Mouse (Mus musculus) 3134 (cell line): ENCODE measurements around the gene Pxdn.

Experiments used
- DNase-seq: peaks from one replicate; pipeline ENCODE4 v3.0.0-alpha.2; 2011; ENCODE audit warnings: low spot score; ENCODE audit not compliant: insufficient read length; ENCODE audit errors: extremely low read depth

Pxdn gene

GRCm38 (mm10) chr12:29952102-29952501, 14.7 kb downstream of the Pxdn start:
- no peak for DNase-seq

GRCm38 (mm10) chr12:29953999-29954398, 16.6 kb downstream of the Pxdn start:
- DNase-seq = no peak

GRCm38 (mm10) chr12:29954464-29954863, 17.1 kb downstream of the Pxdn start:
- no peak for DNase-seq

GRCm38 (mm10) chr12:29956969-29957368, 19.6 kb downstream of the Pxdn start:
- DNase-seq = no peak

- no peak for DNase-seq
Observed at GRCm38 (mm10) chr12:29958637-29959036, 21.2 kb downstream of the Pxdn start.

- no peak for DNase-seq
Observed at GRCm38 (mm10) chr12:29961041-29961440, 23.6 kb downstream of the Pxdn start.

GRCm38 (mm10) chr12:29965016-29965415, 27.6 kb downstream of the Pxdn start:
- no peak for DNase-seq

- DNase-seq = no peak
Observed at GRCm38 (mm10) chr12:29971795-29972464, 34.5 kb downstream of the Pxdn start.

GRCm38 (mm10) chr12:29972533-29972932, 35.1 kb downstream of the Pxdn start:
- DNase-seq = no peak

GRCm38 (mm10) chr12:29980076-29980475, 42.7 kb downstream of the Pxdn start:
- DNase-seq = no peak

- DNase-seq = no peak
Observed at GRCm38 (mm10) chr12:29981722-29982293, 44.4 kb downstream of the Pxdn start.

- DNase-seq = no peak
Observed at GRCm38 (mm10) chr12:29983190-29983589, 45.8 kb downstream of the Pxdn start.

- peak; percentile 61 for DNase-seq
Observed at GRCm38 (mm10) chr12:29985126-29985525, 47.7 kb downstream of the Pxdn start.

- DNase-seq = no peak
Observed at GRCm38 (mm10) chr12:29986241-29986640, 48.8 kb downstream of the Pxdn start.

GRCm38 (mm10) chr12:29998895-29999294, 61.5 kb downstream of the Pxdn start:
- DNase-seq = no peak

- DNase-seq = no peak
Observed at GRCm38 (mm10) chr12:30001951-30002350, 64.5 kb downstream of the Pxdn start.

- DNase-seq = peak; percentile 57
Observed at GRCm38 (mm10) chr12:30003680-30004364, 66.4 kb downstream of the Pxdn start.

GRCm38 (mm10) chr12:30004365-30004723, 66.9 kb downstream of the Pxdn start:
- no peak for DNase-seq

- DNase-seq = no peak
Observed at GRCm38 (mm10) chr12:30006586-30006985, 69.2 kb downstream of the Pxdn start.

GRCm38 (mm10) chr12:30008741-30009140, 71.3 kb downstream of the Pxdn start:
- no peak for DNase-seq

- DNase-seq = no peak
Observed at GRCm38 (mm10) chr12:30015501-30015900, 78.1 kb downstream of the Pxdn start.

- no peak for DNase-seq
Observed at GRCm38 (mm10) chr12:30017131-30017530, 79.7 kb downstream of the Pxdn start.
